Mouse (Mus musculus): ENCODE results near the gene Olfr608. TPM values are rescaled to one million over a fixed set of nuclear protein-coding genes. Genes with fewer than 3 reads are reported as not detected.
"Not testable (repeated sequence)": the region's sequence is repeated elsewhere in the genome, so short reads cannot be mapped to it uniquely, and the experiment has no call there.

Gene Olfr608
- not detected in 2 replicates for polyA plus RNA-seq (2014; fragmentation: Nextera tagmentation; extraction: Ambion mirVana)

DNA sequence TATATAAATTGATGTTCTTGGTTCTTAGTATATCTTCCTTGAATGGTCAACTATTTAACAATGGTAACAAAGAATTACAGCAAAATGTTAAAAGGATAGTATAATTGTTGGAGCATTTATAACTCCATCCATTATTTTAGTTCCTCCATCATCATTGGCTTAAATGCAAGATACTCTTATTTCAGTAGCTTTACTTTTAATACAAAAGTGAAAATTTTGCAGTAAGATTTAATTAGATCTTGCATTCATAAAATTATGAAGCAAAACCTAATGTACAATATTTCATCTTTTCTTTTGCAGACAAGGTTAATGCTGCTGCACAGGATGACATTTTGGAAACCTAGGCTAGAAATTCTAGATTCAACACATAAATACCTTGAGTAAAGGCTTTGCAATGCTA is at the start of gene Olfr608:
Olfr608 (plus strand) TSS at position 301 of the 400 bp plus-strand sequence.
- H3K4me3 ChIP-seq (ENCODE audit: low read depth, low read length): no peak within 1 kb of the TSS
- H3K36me3 ChIP-seq (ENCODE audit: control insufficient read depth, insufficient read depth, low read length): no peaks in the 10 kb centered on the region
- no peak within 1 kb of the TSS for H3K27ac ChIP-seq (ENCODE audit: low read depth, low read length)
- no peak for ATAC-seq (ENCODE audit: low FRiP score)
- no peaks in the 10 kb centered on the region for H3K9me3 ChIP-seq (ENCODE audit: control insufficient read depth, low read length)
- no peaks in the 10 kb centered on the region for H3K4me1 ChIP-seq (replicated peaks; ENCODE audit: control insufficient read depth, insufficient read depth, low read length)
- H3K27me3 ChIP-seq (ENCODE audit: control insufficient read depth, insufficient read depth, low read length): no peaks in the 10 kb centered on the region
- no peak for DNase-seq (ENCODE audit: low spot score)
- no peak within 1 kb of the TSS for H3K4me2 ChIP-seq (replicated peaks; ENCODE audit: low read depth, low read length)
- H3K9ac ChIP-seq (ENCODE audit: low read depth, low read length): no peak within 1 kb of the TSS

GRCm38 (mm10) chr7:103445339-103445738 is 24.3 kb upstream of the Olfr608 start, which contains the start of gene Olfr605:
Gene Olfr605, minus strand, starts transcription at chr7:103445439.
- H3K4me1 ChIP-seq (replicated peaks; ENCODE audit: control insufficient read depth, insufficient read depth, low read length): no peaks in the 10 kb centered on the region
- WGBS: 87% methylated on average over 1 of the region's 1 CpGs
- DNase-seq (ENCODE audit: low spot score): no peak
- no peak within 1 kb of the TSS for H3K27ac ChIP-seq (ENCODE audit: low read depth, low read length)
- no peak for ATAC-seq (ENCODE audit: low FRiP score)
- no peaks in the 10 kb centered on the region for H3K27me3 ChIP-seq (ENCODE audit: control insufficient read depth, insufficient read depth, low read length)
- no peak within 1 kb of the TSS for H3K4me3 ChIP-seq (ENCODE audit: low read depth, low read length)
- no peak within 1 kb of the TSS for H3K9ac ChIP-seq (ENCODE audit: low read depth, low read length)
- no peaks in the 10 kb centered on the region for H3K36me3 ChIP-seq (ENCODE audit: control insufficient read depth, insufficient read depth, low read length)
- no peak within 1 kb of the TSS for H3K4me2 ChIP-seq (replicated peaks; ENCODE audit: low read depth, low read length)
- H3K9me3 ChIP-seq (ENCODE audit: control insufficient read depth, low read length): no peaks in the 10 kb centered on the region

GRCm38 (mm10) chr7:103448746-103449145 is 20.9 kb upstream of the Olfr608 start, which contains the start of gene Olfr606:
Gene Olfr606, plus strand, starts transcription at chr7:103449046.
- DNase-seq (ENCODE audit: low spot score): no peak
- Histone ChIP-seq H3K4me1 (replicated peaks; ENCODE audit: control insufficient read depth, insufficient read depth, low read length) (no peaks in the 10 kb centered on the region), H3K4me2 (replicated peaks; ENCODE audit: low read depth, low read length) (no peak within 1 kb of the TSS), H3K9me3 (ENCODE audit: control insufficient read depth, low read length) (no peaks in the 10 kb centered on the region), H3K27me3 (ENCODE audit: control insufficient read depth, insufficient read depth, low read length) (no peaks in the 10 kb centered on the region), H3K4me3 (ENCODE audit: low read depth, low read length) (no peak within 1 kb of the TSS), H3K9ac (ENCODE audit: low read depth, low read length) (no peak within 1 kb of the TSS), H3K36me3 (ENCODE audit: control insufficient read depth, insufficient read depth, low read length) (no peaks in the 10 kb centered on the region), H3K27ac (ENCODE audit: low read depth, low read length) (no peak within 1 kb of the TSS)
- ATAC-seq (ENCODE audit: low FRiP score): no peak
- WGBS: 100% methylated on average over 2 of the region's 2 CpGs

DNA sequence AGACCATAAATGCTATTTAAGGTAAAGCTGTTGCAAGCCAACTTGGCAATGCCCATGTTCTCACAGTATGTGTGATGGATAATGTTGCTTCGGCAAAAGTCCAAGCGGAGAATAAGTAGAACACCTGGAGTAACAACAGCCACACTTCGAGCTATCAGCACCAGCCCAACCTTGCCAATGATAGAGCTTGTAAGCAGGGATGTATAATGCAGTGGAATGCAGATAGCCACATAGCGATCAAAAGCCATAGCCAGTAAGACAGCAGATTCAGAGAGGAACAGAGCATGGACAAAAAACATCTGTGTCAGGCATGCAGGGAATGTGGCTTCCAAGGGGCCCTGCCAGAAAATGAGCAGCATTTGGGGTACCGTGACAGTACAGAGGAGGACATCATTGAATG is 9.1 kb upstream of the Olfr608 start:
- no peak overlapping the region for H3K4me3 ChIP-seq (ENCODE audit: low read depth, low read length)
- H3K36me3 ChIP-seq (ENCODE audit: control insufficient read depth, insufficient read depth, low read length): no peaks in the 10 kb centered on the region
- no peaks in the 10 kb centered on the region for H3K4me1 ChIP-seq (replicated peaks; ENCODE audit: control insufficient read depth, insufficient read depth, low read length)
- no peaks in the 10 kb centered on the region for H3K9me3 ChIP-seq (ENCODE audit: control insufficient read depth, low read length)
- H3K9ac ChIP-seq (ENCODE audit: low read depth, low read length): no peak overlapping the region
- ATAC-seq (ENCODE audit: low FRiP score): no peak
- H3K27me3 ChIP-seq (ENCODE audit: control insufficient read depth, insufficient read depth, low read length): no peaks in the 10 kb centered on the region
- DNase-seq (ENCODE audit: low spot score): no peak
- H3K27ac ChIP-seq (ENCODE audit: low read depth, low read length): no peak overlapping the region
- no peak overlapping the region for H3K4me2 ChIP-seq (replicated peaks; ENCODE audit: low read depth, low read length)
- WGBS: 92% methylated on average over 5 of the region's 5 CpGs

GRCm38 (mm10) chr7:103477106-103477505 is 7.4 kb downstream of the Olfr608 start:
- H3K4me3 ChIP-seq (ENCODE audit: low read depth, low read length); DNase-seq (ENCODE audit: low spot score); H3K9me3 ChIP-seq (ENCODE audit: control insufficient read depth, low read length); H3K4me2 ChIP-seq (replicated peaks; ENCODE audit: low read depth, low read length); H3K27me3 ChIP-seq (ENCODE audit: control insufficient read depth, insufficient read depth, low read length); H3K9ac ChIP-seq (ENCODE audit: low read depth, low read length); H3K36me3 ChIP-seq (ENCODE audit: control insufficient read depth, insufficient read depth, low read length); H3K4me1 ChIP-seq (replicated peaks; ENCODE audit: control insufficient read depth, insufficient read depth, low read length); H3K27ac ChIP-seq (ENCODE audit: low read depth, low read length): not testable (repeated sequence)
- ATAC-seq (ENCODE audit: low FRiP score): 0 out of 2 replicates have a peak, but pooled peaks have one; percentile 30
- whole genome bisulfite sequencing: 89% methylated on average over 9 of the region's 9 CpGs

DNA sequence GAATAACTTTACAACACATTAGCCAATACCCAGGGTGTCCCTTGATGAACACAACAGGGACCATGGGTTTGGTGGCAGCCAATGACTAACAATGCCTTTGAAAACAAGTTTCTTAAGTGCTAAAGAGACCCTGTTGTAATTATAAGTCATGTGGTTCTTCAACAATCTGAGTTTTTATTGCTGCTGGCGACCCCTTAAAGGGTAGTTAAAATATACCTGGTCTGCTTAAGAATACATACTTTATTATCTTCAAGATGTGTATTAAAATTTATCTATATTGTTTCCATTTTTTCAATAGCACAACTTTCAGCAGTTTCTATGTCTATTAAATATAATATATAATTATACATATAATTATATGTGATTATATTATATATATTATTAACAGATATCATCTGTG is 28.3 kb downstream of the Olfr608 start, which contains the start of gene Olfr609:
Olfr609 (minus strand) TSS at position 101 of the 400 bp plus-strand sequence.
- H3K9me3 ChIP-seq (ENCODE audit: control insufficient read depth, low read length): no peaks in the 10 kb centered on the region
- no peaks in the 10 kb centered on the region for H3K27me3 ChIP-seq (ENCODE audit: control insufficient read depth, insufficient read depth, low read length)
- H3K36me3 ChIP-seq (ENCODE audit: control insufficient read depth, insufficient read depth, low read length): no peaks in the 10 kb centered on the region
- H3K4me3 ChIP-seq (ENCODE audit: low read depth, low read length): no peak within 1 kb of the TSS
- DNase-seq (ENCODE audit: low spot score) (no peak), ATAC-seq (ENCODE audit: low FRiP score) (no peak)
- no peak within 1 kb of the TSS for H3K27ac ChIP-seq (ENCODE audit: low read depth, low read length)
- H3K4me1 ChIP-seq (replicated peaks; ENCODE audit: control insufficient read depth, insufficient read depth, low read length): no peaks in the 10 kb centered on the region
- 68% methylated on average over 1 of the region's 1 CpGs for WGBS
- H3K4me2 ChIP-seq (replicated peaks; ENCODE audit: low read depth, low read length): no peak within 1 kb of the TSS
- no peak within 1 kb of the TSS for H3K9ac ChIP-seq (ENCODE audit: low read depth, low read length)

GRCm38 (mm10) chr7:103512022-103512421 is 42.3 kb downstream of the Olfr608 start, which contains the start of gene Olfr610:
Gene Olfr610, minus strand, starts transcription at chr7:103512122.
- Histone ChIP-seq H3K36me3 (ENCODE audit: control insufficient read depth, insufficient read depth, low read length) (no peaks in the 10 kb centered on the region), H3K27me3 (ENCODE audit: control insufficient read depth, insufficient read depth, low read length) (no peaks in the 10 kb centered on the region), H3K27ac (ENCODE audit: low read depth, low read length) (no peak within 1 kb of the TSS), H3K4me3 (ENCODE audit: low read depth, low read length) (no peak within 1 kb of the TSS), H3K9ac (ENCODE audit: low read depth, low read length) (no peak within 1 kb of the TSS), H3K4me2 (replicated peaks; ENCODE audit: low read depth, low read length) (no peak within 1 kb of the TSS), H3K4me1 (replicated peaks; ENCODE audit: control insufficient read depth, insufficient read depth, low read length) (no peaks in the 10 kb centered on the region), H3K9me3 (ENCODE audit: control insufficient read depth, low read length) (no peaks in the 10 kb centered on the region)
- WGBS: 88% methylated on average over 2 of the region's 2 CpGs
- DNase-seq (ENCODE audit: low spot score) (no peak), ATAC-seq (ENCODE audit: low FRiP score) (no peak)

DNA sequence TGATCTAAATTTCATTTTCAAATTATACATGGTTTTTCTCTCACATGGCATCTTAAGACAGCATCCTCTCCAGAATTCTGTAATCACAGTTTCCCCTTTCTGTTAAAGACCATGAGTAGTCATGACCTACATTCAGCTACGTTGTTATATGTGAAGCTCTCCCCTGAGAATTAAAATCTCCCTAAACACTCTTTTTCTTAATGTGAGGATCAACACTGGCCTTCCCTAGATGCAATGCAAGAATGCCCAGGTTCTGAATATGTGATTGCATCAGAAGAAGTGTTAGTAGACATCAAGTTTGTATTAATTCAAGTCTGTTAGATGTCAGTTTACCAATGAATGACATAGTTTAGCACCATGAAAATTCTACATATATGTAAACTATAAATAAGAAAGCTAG is 51.1 kb downstream of the Olfr608 start, which contains the start of gene Olfr611:
Olfr611 (minus strand) TSS at position 101 of the 400 bp plus-strand sequence.
- H3K9ac ChIP-seq (ENCODE audit: low read depth, low read length); ATAC-seq (ENCODE audit: low FRiP score); DNase-seq (ENCODE audit: low spot score); H3K27ac ChIP-seq (ENCODE audit: low read depth, low read length); H3K4me2 ChIP-seq (replicated peaks; ENCODE audit: low read depth, low read length); H3K4me1 ChIP-seq (replicated peaks; ENCODE audit: control insufficient read depth, insufficient read depth, low read length); H3K36me3 ChIP-seq (ENCODE audit: control insufficient read depth, insufficient read depth, low read length); H3K27me3 ChIP-seq (ENCODE audit: control insufficient read depth, insufficient read depth, low read length); H3K4me3 ChIP-seq (ENCODE audit: low read depth, low read length); H3K9me3 ChIP-seq (ENCODE audit: control insufficient read depth, low read length): not testable (repeated sequence)
- WGBS: 71% methylated on average over 1 of the region's 1 CpGs

Data from hindbrain, embryonic 11.5 days (tissue).